11 mouse cellular contexts compared by ENCODE assay signal in genomic region chr5:119674606-119675330, GRCm38 (mm10). TPM values are rescaled to one million over a fixed set of nuclear protein-coding genes. Genes with fewer than 3 reads are reported as not detected.
A peak's percentile ranks its signal among the peaks of the same experiment; 100 is the strongest.
DNase-seq lines count a peak whose midpoint lies in the region; ATAC-seq lines count a peak whose summit lies in the region.
"Had no signal": no experiment of that assay in that cellular context is flagged by ENCODE, and none has a peak within 500 bp of the region (broad histone marks: within the 10 kb centered on the region; RNA-seq: fewer than 3 reads in every experiment).

No protein-coding gene starts in this region.

- H3K4me2 ChIP-seq in kidney, embryonic 14.5 days (replicated peaks; ENCODE audit: low read depth, low read length) = peak overlapping the region; percentile 64
- peak overlapping the region; percentile 79 for H3K4me2 ChIP-seq in embryonic facial prominence, embryonic 13.5 days
- H3K4me2 ChIP-seq in liver, embryonic 15.5 days = peak overlapping the region; percentile 59
- H3K4me2 ChIP-seq in forebrain, embryonic 16.5 days (ENCODE audit: low read length) = no peak overlapping the region

- peak overlapping the region; percentile 92 for H3K9ac ChIP-seq in kidney, embryonic 14.5 days (ENCODE audit: low read depth, low read length)
- H3K9ac ChIP-seq in embryonic facial prominence, embryonic 13.5 days = peak overlapping the region; percentile 99
- H3K9ac ChIP-seq in liver, embryonic 15.5 days = no peak overlapping the region
- no peak overlapping the region for H3K9ac ChIP-seq in forebrain, embryonic 16.5 days (replicated peaks; ENCODE audit: low read depth, low read length)

- H3K9me3 ChIP-seq in kidney, embryonic 14.5 days (ENCODE audit: control insufficient read depth, low read length) = no peaks in the 10 kb centered on the region
- no peaks in the 10 kb centered on the region for H3K9me3 ChIP-seq in embryonic facial prominence, embryonic 13.5 days
- no peaks in the 10 kb centered on the region for H3K9me3 ChIP-seq in liver, embryonic 15.5 days (replicated peaks)
- H3K9me3 ChIP-seq in forebrain, embryonic 16.5 days (ENCODE audit: control insufficient read depth, low read length) = no peaks in the 10 kb centered on the region
- H3K9me3 ChIP-seq: megakaryocyte, embryonic 14.5 days had no signal

- peaks cover 60% of the 10 kb centered on the region for H3K27me3 ChIP-seq in kidney, embryonic 14.5 days (ENCODE audit: control insufficient read depth, insufficient read depth, low read length)
- H3K27me3 ChIP-seq in embryonic facial prominence, embryonic 13.5 days = peaks cover 35% of the 10 kb centered on the region
- H3K27me3 ChIP-seq in liver, embryonic 15.5 days = peaks cover 85% of the 10 kb centered on the region
- peaks cover 84% of the 10 kb centered on the region for H3K27me3 ChIP-seq in forebrain, embryonic 16.5 days (replicated peaks; ENCODE audit: control insufficient read depth, insufficient read depth, low read length)

- H3K4me3 ChIP-seq in kidney, embryonic 14.5 days (ENCODE audit: low read length) = peak overlapping the region; percentile 63
- peak overlapping the region; percentile 64 for H3K4me3 ChIP-seq in brown adipose tissue, adult 24 weeks (ENCODE audit: insufficient read depth, low read depth, low read length)
- peak overlapping the region; percentile 75 for H3K4me3 ChIP-seq in embryonic facial prominence, embryonic 13.5 days
- H3K4me3 ChIP-seq in liver, embryonic 15.5 days (replicated peaks) = 0 out of 2 replicates have a peak overlapping the region, but pooled peaks have one; percentile 48
- H3K4me3 ChIP-seq in forebrain, embryonic 16.5 days (replicated peaks; ENCODE audit: low read length) = no peak overlapping the region
- H3K4me3 ChIP-seq: megakaryocyte, embryonic 14.5 days had no signal

- peak overlapping the region; percentile 67; the same call in 1 of the 2 replicates for H3K27ac ChIP-seq in kidney, embryonic 14.5 days (ENCODE audit: low read depth, low read length)
- H3K27ac ChIP-seq in brown adipose tissue, adult 24 weeks (replicated peaks; ENCODE audit: low read depth, low read length) = no peak overlapping the region; the same call in 1 of the 2 replicates
- H3K27ac ChIP-seq in embryonic facial prominence, embryonic 13.5 days = peak overlapping the region; percentile 100
- H3K27ac ChIP-seq in liver, embryonic 15.5 days (replicated peaks) = no peak overlapping the region
- no peak overlapping the region for H3K27ac ChIP-seq in forebrain, embryonic 16.5 days (ENCODE audit: low read length)

- no peak for DNase-seq in kidney, adult 8-10 months
- DNase-seq in cerebellum, postnatal 25 days = no peak
- DNase-seq: kidney, postnatal 14 days had no signal

- peaks cover 18% of the 10 kb centered on the region; the same call in 1 of the 2 replicates for H3K36me3 ChIP-seq in kidney, embryonic 14.5 days (ENCODE audit: control insufficient read depth, insufficient read depth, low read length)
- H3K36me3 ChIP-seq in embryonic facial prominence, embryonic 13.5 days = peaks cover 35% of the 10 kb centered on the region
- no peaks in the 10 kb centered on the region for H3K36me3 ChIP-seq in liver, embryonic 15.5 days (replicated peaks)
- no peaks in the 10 kb centered on the region for H3K36me3 ChIP-seq in forebrain, embryonic 16.5 days (ENCODE audit: control insufficient read depth, insufficient read depth)

- H3K4me1 ChIP-seq in kidney, embryonic 14.5 days (ENCODE audit: control insufficient read depth, insufficient read depth, low read length) = no peaks in the 10 kb centered on the region
- peaks cover 3% of the 10 kb centered on the region; the same call in 1 of the 2 replicates for H3K4me1 ChIP-seq in brown adipose tissue, adult 24 weeks (ENCODE audit: control insufficient read depth, insufficient read depth, insufficient read length, low read length)
- peaks cover 25% of the 10 kb centered on the region for H3K4me1 ChIP-seq in embryonic facial prominence, embryonic 13.5 days
- H3K4me1 ChIP-seq in liver, embryonic 15.5 days (replicated peaks) = peaks cover 6% of the 10 kb centered on the region; the same call in 1 of the 2 replicates
- H3K4me1 ChIP-seq in forebrain, embryonic 16.5 days (replicated peaks; ENCODE audit: control insufficient read depth, insufficient read depth, low read length) = peaks cover 9% of the 10 kb centered on the region

- no peak for ATAC-seq in kidney, embryonic 14.5 days (ENCODE audit: low FRiP score, low TSS enrichment)
- no peak for ATAC-seq in embryonic facial prominence, embryonic 13.5 days (ENCODE audit: insufficient number of reproducible peaks, insufficient read depth, low FRiP score, low TSS enrichment, low read depth)
- no peak for ATAC-seq in liver, embryonic 15.5 days (ENCODE audit: insufficient read depth)
- no peak for ATAC-seq in forebrain, embryonic 16.5 days
- ATAC-seq: forebrain, embryonic 14.5 days; Patski had no signal

- WGBS in kidney, embryonic 14.5 days = 20% methylated on average over 12 of the region's 12 CpGs
- 11% methylated on average over 12 of the region's 12 CpGs for WGBS in embryonic facial prominence, embryonic 13.5 days
- 22% methylated on average over 12 of the region's 12 CpGs for WGBS in liver, embryonic 15.5 days (ENCODE audit: insufficient replicate concordance)
- 4% methylated on average over 12 of the region's 12 CpGs for WGBS in forebrain, embryonic 16.5 days

RNA-seq across cellular contexts. Expression of gene Tbx3, which starts 4.3 kb away (rescaled TPM):
- 31.7 and 53.3 TPM in 2 replicates for polyA plus RNA-seq in kidney, embryonic 14.5 days (2014; fragmentation: Nextera tagmentation; extraction: Ambion mirVana)
- 3.7 and 5.0 TPM in 2 replicates for polyA plus RNA-seq in brown adipose tissue, adult 24 weeks (2012; ENCODE audit: insufficient read depth, insufficient read length, missing spikeins)
- polyA plus RNA-seq in embryonic facial prominence, embryonic 13.5 days (2015; fragmentation: Nextera tagmentation; extraction: Ambion mirVana) = 63.4 and 67.0 TPM in 2 replicates
- polyA plus RNA-seq in liver, embryonic 15.5 days (2015; fragmentation: Nextera tagmentation; extraction: Ambion mirVana) = 2.6 and 2.8 TPM in 2 replicates
- 2.1 and 3.0 TPM in 2 replicates for polyA plus RNA-seq in forebrain, embryonic 16.5 days (2015; fragmentation: Nextera tagmentation; extraction: Ambion mirVana)
- polyA plus RNA-seq: Patski had no signal

Comparison
In these comparisons a context has a peak if more than half of its experiments do, and no peak if none do; other contexts are left out.
1. H3K27ac ChIP-seq: peak in kidney, embryonic 14.5 days (single experiment) and embryonic facial prominence, embryonic 13.5 days (single experiment); none in brown adipose tissue, adult 24 weeks (single experiment), liver, embryonic 15.5 days (single experiment) and forebrain, embryonic 16.5 days (single experiment).
2. H3K9ac ChIP-seq: peak in kidney, embryonic 14.5 days (single experiment) and embryonic facial prominence, embryonic 13.5 days (single experiment); none in liver, embryonic 15.5 days (single experiment) and forebrain, embryonic 16.5 days (single experiment).